Mouse (Mus musculus) right cerebral cortex, adult 18-20 months (tissue): ENCODE results near the gene Med12l.

Experiments used
- DNase-seq: peaks from one replicate; pipeline ENCODE4 v3.0.0; 2022; ENCODE audit warnings: mixed read lengths

Med12l gene

DNA sequence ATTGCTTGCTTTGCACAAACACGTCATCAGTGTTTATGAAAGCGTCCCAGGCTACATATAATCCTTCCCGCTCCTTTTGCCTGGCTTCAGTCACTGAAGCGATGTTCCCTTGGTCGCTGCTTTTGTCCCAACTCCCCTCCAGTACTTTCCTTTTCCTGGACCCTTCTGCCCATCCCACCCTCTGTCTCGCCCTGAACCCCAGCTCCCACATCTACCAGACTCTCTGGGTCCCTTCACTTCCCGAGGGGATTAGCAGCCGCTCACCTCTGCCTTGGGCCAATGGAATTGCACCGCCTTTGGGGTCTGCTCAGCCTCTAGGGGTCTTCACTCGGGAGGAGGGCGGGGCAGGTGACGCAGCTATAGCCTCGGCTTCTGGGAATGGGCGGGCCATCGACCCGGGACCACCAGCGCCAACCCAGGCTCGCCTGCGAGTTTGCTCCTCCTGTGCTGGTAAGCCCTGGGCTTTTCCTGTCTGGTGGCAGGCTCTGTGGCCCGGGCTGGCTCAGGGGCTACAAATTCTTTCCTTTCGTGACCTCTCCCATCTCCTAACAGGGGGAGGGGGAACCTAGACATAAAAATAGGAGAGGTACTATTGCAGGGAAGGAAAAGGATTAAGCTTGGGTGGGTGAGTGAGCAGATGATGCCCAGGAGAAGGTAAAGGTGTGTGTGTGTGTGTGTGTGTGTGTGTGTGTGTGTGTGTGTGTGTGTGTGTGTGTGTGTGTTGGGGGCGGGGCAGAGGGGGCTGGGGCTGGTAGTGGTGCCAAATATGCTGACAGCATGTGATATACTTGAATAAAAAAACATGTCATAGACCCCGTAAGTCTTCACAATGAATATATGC lies 338.7 kb downstream of the Med12l start, which contains the start of gene Igsf10:
Gene Igsf10 (minus strand): TSS at position 330 of the 841 bp plus-strand sequence.
- no peak for DNase-seq

DNA sequence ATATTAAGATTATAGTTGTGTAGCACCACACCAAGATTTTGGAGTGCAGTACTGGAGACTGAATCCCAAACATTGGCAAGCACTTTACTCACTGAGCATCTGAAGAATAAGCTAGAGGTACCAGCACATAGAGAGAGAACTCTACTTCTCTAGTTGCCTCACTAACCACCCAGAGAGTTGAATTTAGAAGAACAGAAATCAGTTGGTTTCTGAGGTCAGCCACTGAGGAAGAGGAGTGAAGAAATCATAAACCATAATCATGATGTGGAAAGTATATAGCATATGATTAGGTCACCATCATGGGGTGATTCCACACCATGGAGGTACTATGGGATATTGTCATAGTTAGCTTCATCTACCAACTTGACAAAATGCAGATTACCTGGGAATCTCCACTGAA lies 346.1 kb downstream of the Med12l start:
- no peak for DNase-seq

DNA sequence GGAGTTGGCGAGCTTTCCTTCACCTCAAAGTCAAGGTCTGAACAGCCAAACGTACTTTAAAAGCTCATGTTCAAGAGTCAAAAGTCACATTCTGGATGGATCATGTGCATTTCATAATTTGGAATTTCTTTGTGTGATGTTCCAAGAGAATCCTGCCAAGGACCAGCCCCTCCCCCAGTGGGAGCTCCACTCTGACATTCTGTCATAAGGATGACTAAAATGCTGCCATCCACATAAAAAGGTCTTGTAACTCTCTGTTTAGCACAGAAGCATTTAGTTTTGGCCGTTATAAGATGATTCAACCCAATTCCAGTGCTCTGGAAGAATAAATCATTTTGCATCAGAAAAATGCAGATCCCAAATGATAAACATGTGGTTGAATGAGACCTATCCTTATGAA lies 348.5 kb downstream of the Med12l start:
- DNase-seq = no peak

DNA sequence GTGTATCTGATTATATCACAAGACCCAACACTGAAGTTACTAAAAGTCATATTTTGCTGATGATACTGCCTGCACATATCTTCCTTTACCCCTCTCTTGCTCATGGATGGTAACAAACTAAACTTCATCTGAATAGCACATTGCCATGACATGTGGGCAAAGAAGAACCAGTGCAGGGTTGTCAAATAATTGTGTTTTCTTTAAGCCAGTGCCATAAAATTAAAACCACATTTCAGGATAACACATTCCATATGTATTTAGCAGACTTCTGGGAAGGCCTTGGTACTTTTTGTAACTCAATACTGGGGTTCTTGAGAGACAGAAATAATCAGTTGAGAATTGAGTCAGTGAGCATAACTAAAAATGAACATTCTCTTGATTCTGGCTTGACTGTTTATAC lies 354.5 kb downstream of the Med12l start:
- DNase-seq = no peak

DNA sequence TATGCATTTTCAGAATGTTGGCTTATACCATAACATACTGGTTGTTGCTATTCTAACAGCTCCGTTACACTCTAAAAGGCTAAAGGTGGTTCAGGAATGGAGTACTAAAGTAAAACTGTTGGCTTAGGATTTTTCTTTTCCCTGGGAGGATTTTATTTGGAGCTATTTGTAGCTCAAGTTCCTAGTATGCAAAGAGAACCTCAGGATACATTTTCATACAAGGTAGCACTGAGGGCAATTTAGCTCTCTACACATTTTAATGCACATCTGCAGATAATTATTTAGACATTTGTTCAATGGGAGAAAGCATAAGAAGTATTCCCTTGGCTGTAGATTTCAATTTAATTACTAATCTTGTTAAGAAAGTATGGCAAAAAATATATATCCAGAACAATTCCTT lies 356.3 kb downstream of the Med12l start:
- no peak for DNase-seq
